18 mouse cellular contexts compared by ENCODE assay signal in genomic region chr8:91823357-91823756, GRCm38 (mm10). TPM values are rescaled to one million over a fixed set of nuclear protein-coding genes. Genes with fewer than 3 reads are reported as not detected.
"Had no signal": no experiment of that assay in that cellular context is flagged by ENCODE, and none has a peak within 500 bp of the region (broad histone marks: within the 10 kb centered on the region; RNA-seq: fewer than 3 reads in every experiment).

No protein-coding gene starts in this region.

- H3K9me3 ChIP-seq: intestine, embryonic 15.5 days; limb, embryonic 12.5 days; limb, embryonic 15.5 days had no signal

- H3K27ac ChIP-seq: intestine, embryonic 15.5 days; left cerebral cortex, adult 2 months; limb, embryonic 12.5 days; limb, embryonic 15.5 days; liver, embryonic 14.5 days; stomach, postnatal 0 days had no signal

- DNase-seq: kidney, adult 18-20 months; layer of hippocampus, postnatal 36 days; liver, postnatal 0 days; midbrain, embryonic 14.5 days; thymus, adult 2 months; thymus, postnatal 14 days; thymus, postnatal 4 days had no signal

- H3K4me2 ChIP-seq: intestine, embryonic 15.5 days; limb, embryonic 12.5 days; limb, embryonic 15.5 days; liver, embryonic 11.5 days; midbrain, embryonic 11.5 days had no signal

- ATAC-seq: hindbrain, embryonic 16.5 days; intestine, embryonic 15.5 days; liver, postnatal 0 days had no signal

- H3K36me3 ChIP-seq: intestine, embryonic 15.5 days; limb, embryonic 12.5 days; limb, embryonic 15.5 days had no signal

- H3K9ac ChIP-seq: intestine, embryonic 15.5 days; limb, embryonic 12.5 days; limb, embryonic 15.5 days; liver, embryonic 14.5 days; liver, postnatal 0 days had no signal

- H3K4me3 ChIP-seq: intestine, embryonic 15.5 days; left cerebral cortex, adult 2 months; limb, embryonic 12.5 days; limb, embryonic 15.5 days had no signal

RNA-seq across cellular contexts. Expression of gene Irx3, which starts 21.5 kb away (rescaled TPM):
- total RNA-seq: megakaryocyte progenitor cell, adult 5-6 weeks; megakaryocyte-erythroid progenitor cell, adult 5-6 weeks had no signal
- polyA plus RNA-seq: liver, postnatal 0 days had no signal
